Mouse (Mus musculus) stomach, embryonic 16.5 days (tissue): Measurements from ENCODE around the gene Ccdc148. TPM values are rescaled to one million over a fixed set of nuclear protein-coding genes. Genes with fewer than 3 reads are reported as not detected.
A peak's percentile ranks its signal among the peaks of the same experiment; 100 is the strongest.

Experiments used
- ATAC-seq: fragments of 200-750 bp; cut with Nextera tagmentation; 2 replicates; pipeline ENCODE4 v1.8.0; 2017; ENCODE audit warnings: moderate number of reproducible peaks, moderate TSS enrichment; ENCODE audit not compliant: insufficient read depth, low FRiP score
- H3K27ac ChIP-seq: fragments of 300-500 bp; sonication (generic); 2 replicates; pipeline ENCODE4 v1.5.1; 2014; ENCODE audit warnings: low read length
- H3K27me3 ChIP-seq: fragments of 300-500 bp; sonication (generic); 2 replicates; pipeline ENCODE4 v1.6.1; 2014; ENCODE audit warnings: low read length, control low read depth, mixed read lengths; ENCODE audit not compliant: control insufficient read depth, insufficient read depth
- H3K36me3 ChIP-seq: fragments of 300-500 bp; sonication (generic); 2 replicates; pipeline ENCODE4 v1.6.1; 2014; ENCODE audit warnings: low read length; ENCODE audit not compliant: control insufficient read depth, insufficient read depth
- H3K4me1 ChIP-seq: fragments of 300-500 bp; sonication (generic); 2 replicates; pipeline ENCODE4 v1.6.1; 2014; ENCODE audit warnings: low read length, control low read depth, mixed read lengths; ENCODE audit not compliant: control insufficient read depth, insufficient read depth
- H3K4me2 ChIP-seq: fragments of 300-500 bp; sonication (generic); 2 replicates; pipeline ENCODE4 v1.6.1; 2014; ENCODE audit warnings: low read depth, low read length, mixed read lengths
- H3K4me3 ChIP-seq: fragments of 300-500 bp; sonication (generic); replicated peaks from 2 replicates; pipeline ENCODE4 v1.5.1; 2014; ENCODE audit warnings: mild to moderate bottlenecking, low read length
- H3K9ac ChIP-seq: fragments of 300-500 bp; sonication (generic); 2 replicates; pipeline ENCODE4 v1.6.1; 2014; ENCODE audit warnings: low read length
- H3K9me3 ChIP-seq: fragments of 300-500 bp; sonication (generic); replicated peaks from 2 replicates; pipeline ENCODE4 v1.6.1; 2016; ENCODE audit warnings: low read length, control low read depth; ENCODE audit not compliant: control insufficient read depth
- WGBS: fragments of 180-500 bp; shearing (Covaris S2); extraction: QIAGEN DNeasy Blood & Tissue Kit; methylation state at CpG from one replicate; pipeline ENCODE4 v1.1.7; 2014; 5-methylcytosine and 5-hydroxymethylcytosine counted together
- polyA plus RNA-seq: library from polyadenylated mRNA; unstranded; fragments of >200 nt; fragmentation: Nextera tagmentation; extraction: Ambion mirVana; gene quantifications from 2 replicates; pipeline ENCODE4 v1.2.1, GENCODE M21; 2015

The Ccdc148 gene
- polyA plus RNA-seq, 1 experiment from 2014 or later = 0.93 TPM

- H3K27ac ChIP-seq = peak overlapping the region; percentile 21; the same call in 1 of the 2 replicates
- H3K4me1 ChIP-seq = peaks cover 2% of the 10 kb centered on the region; the same call in 1 of the 2 replicates
- H3K4me2 ChIP-seq = peak overlapping the region; percentile 13; the same call in 1 of the 2 replicates
- no peaks in the 10 kb centered on the region for H3K9me3 ChIP-seq
- 11% methylated on average over 10 of the region's 10 CpGs for WGBS
- H3K9ac ChIP-seq = no peak overlapping the region
- H3K36me3 ChIP-seq = no peaks in the 10 kb centered on the region
- H3K27me3 ChIP-seq = no peaks in the 10 kb centered on the region
- no peak overlapping the region for H3K4me3 ChIP-seq
- ATAC-seq = no peak
Measured at GRCm38 (mm10) chr2:58844499-58844898, 316.0 kb downstream of the Ccdc148 start.

- Histone ChIP-seq H3K27me3 (no peaks in the 10 kb centered on the region), H3K9me3 (no peaks in the 10 kb centered on the region), H3K4me2 (no peak overlapping the region), H3K4me3 (no peak overlapping the region), H3K9ac (no peak overlapping the region), H3K4me1 (peaks cover 2% of the 10 kb centered on the region; the same call in 1 of the 2 replicates), H3K27ac (0 out of 2 replicates have a peak overlapping the region, but pooled peaks have one; percentile 18), H3K36me3 (no peaks in the 10 kb centered on the region)
- ATAC-seq = peak; percentile 56; the same call in 1 of the 2 replicates
- 63% methylated on average over 4 of the region's 4 CpGs for WGBS
Measured at GRCm38 (mm10) chr2:58842443-58842842, 318.0 kb downstream of the Ccdc148 start.

GRCm38 (mm10) chr2:58841021-58841420 lies 319.5 kb downstream of the Ccdc148 start:
- Histone ChIP-seq H3K4me3 (no peak overlapping the region), H3K4me2 (no peak overlapping the region), H3K27ac (no peak overlapping the region), H3K27me3 (no peaks in the 10 kb centered on the region), H3K4me1 (peaks cover 2% of the 10 kb centered on the region; the same call in 1 of the 2 replicates), H3K36me3 (no peaks in the 10 kb centered on the region), H3K9me3 (no peaks in the 10 kb centered on the region), H3K9ac (no peak overlapping the region)
- no peak for ATAC-seq
- 56% methylated on average over 3 of the region's 3 CpGs for WGBS

GRCm38 (mm10) chr2:58832253-58832980 lies 328.1 kb downstream of the Ccdc148 start:
- Histone ChIP-seq H3K4me3 (no peak overlapping the region), H3K27me3 (no peaks in the 10 kb centered on the region), H3K4me1 (no peaks in the 10 kb centered on the region), H3K9me3 (no peaks in the 10 kb centered on the region), H3K4me2 (no peak overlapping the region), H3K9ac (no peak overlapping the region), H3K36me3 (no peaks in the 10 kb centered on the region), H3K27ac (no peak overlapping the region)
- 92% methylated on average over 20 of the region's 20 CpGs for WGBS
- ATAC-seq = no peak

GRCm38 (mm10) chr2:58829981-58830742 lies 330.3 kb downstream of the Ccdc148 start:
- Histone ChIP-seq H3K9ac (no peak overlapping the region), H3K9me3 (no peaks in the 10 kb centered on the region), H3K27me3 (no peaks in the 10 kb centered on the region), H3K4me2 (0 out of 2 replicates have a peak overlapping the region, but pooled peaks have one; percentile 5), H3K36me3 (no peaks in the 10 kb centered on the region), H3K27ac (peak overlapping the region; percentile 87), H3K4me3 (no peak overlapping the region), H3K4me1 (no peaks in the 10 kb centered on the region)
- whole genome bisulfite sequencing = 39% methylated on average over 7 of the region's 7 CpGs
- peak; percentile 78 for ATAC-seq

- no peaks in the 10 kb centered on the region for H3K9me3 ChIP-seq
- peak; percentile 67 for ATAC-seq
- no peak overlapping the region for H3K9ac ChIP-seq
- peak overlapping the region; percentile 87 for H3K27ac ChIP-seq
- H3K27me3 ChIP-seq = no peaks in the 10 kb centered on the region
- no peak overlapping the region for H3K4me3 ChIP-seq
- no peak overlapping the region for H3K4me2 ChIP-seq
- no peaks in the 10 kb centered on the region for H3K4me1 ChIP-seq
- H3K36me3 ChIP-seq = no peaks in the 10 kb centered on the region
- 51% methylated on average over 3 of the region's 3 CpGs for WGBS
Measured at GRCm38 (mm10) chr2:58828910-58829600, 331.4 kb downstream of the Ccdc148 start.

- H3K27ac ChIP-seq = no peak overlapping the region
- H3K4me1 ChIP-seq = no peaks in the 10 kb centered on the region
- no peaks in the 10 kb centered on the region for H3K36me3 ChIP-seq
- no peak overlapping the region for H3K4me2 ChIP-seq
- WGBS = 63% methylated on average over 2 of the region's 2 CpGs
- H3K4me3 ChIP-seq = no peak overlapping the region
- no peak overlapping the region for H3K9ac ChIP-seq
- no peaks in the 10 kb centered on the region for H3K27me3 ChIP-seq
- no peak for ATAC-seq
- H3K9me3 ChIP-seq = no peaks in the 10 kb centered on the region
Measured at GRCm38 (mm10) chr2:58812941-58813340, 347.5 kb downstream of the Ccdc148 start.

- Histone ChIP-seq H3K36me3 (no peaks in the 10 kb centered on the region), H3K4me3 (no peak overlapping the region), H3K4me2 (no peak overlapping the region), H3K4me1 (no peaks in the 10 kb centered on the region), H3K27me3 (no peaks in the 10 kb centered on the region), H3K27ac (no peak overlapping the region), H3K9me3 (no peaks in the 10 kb centered on the region), H3K9ac (no peak overlapping the region)
- 75% methylated on average over 5 of the region's 5 CpGs for WGBS
- no peak for ATAC-seq
Measured at GRCm38 (mm10) chr2:58799623-58800022, 360.9 kb downstream of the Ccdc148 start.
